Mouse (Mus musculus): Measurements from ENCODE around the gene Uqcrc1. TPM values are rescaled to one million over a fixed set of nuclear protein-coding genes. Genes with fewer than 3 reads are reported as not detected.
A peak's percentile ranks its signal among the peaks of the same experiment; 100 is the strongest.

Uqcrc1 gene
- polyA plus RNA-seq, 1 experiment from 2014 or later = 499 TPM

GRCm38 (mm10) chr9:108987704-108988350 lies 51.4 kb downstream of the Uqcrc1 start:
- H3K36me3 ChIP-seq = no peaks in the 10 kb centered on the region
- no peak overlapping the region for H3K9ac ChIP-seq
- H3K4me1 ChIP-seq = peaks cover 33% of the 10 kb centered on the region
- H3K9me3 ChIP-seq = no peaks in the 10 kb centered on the region
- no peaks in the 10 kb centered on the region for H3K27me3 ChIP-seq (replicated peaks)
- H3K4me2 ChIP-seq = peak overlapping the region; percentile 46
- H3K4me3 ChIP-seq (replicated peaks) = peak overlapping the region; percentile 23; the same call in 1 of the 2 replicates
- 20% methylated on average over 15 of the region's 15 CpGs for WGBS
- ATAC-seq (ENCODE audit: insufficient read depth, low FRiP score, low read depth) = no peak
- H3K27ac ChIP-seq = no peak overlapping the region

DNA sequence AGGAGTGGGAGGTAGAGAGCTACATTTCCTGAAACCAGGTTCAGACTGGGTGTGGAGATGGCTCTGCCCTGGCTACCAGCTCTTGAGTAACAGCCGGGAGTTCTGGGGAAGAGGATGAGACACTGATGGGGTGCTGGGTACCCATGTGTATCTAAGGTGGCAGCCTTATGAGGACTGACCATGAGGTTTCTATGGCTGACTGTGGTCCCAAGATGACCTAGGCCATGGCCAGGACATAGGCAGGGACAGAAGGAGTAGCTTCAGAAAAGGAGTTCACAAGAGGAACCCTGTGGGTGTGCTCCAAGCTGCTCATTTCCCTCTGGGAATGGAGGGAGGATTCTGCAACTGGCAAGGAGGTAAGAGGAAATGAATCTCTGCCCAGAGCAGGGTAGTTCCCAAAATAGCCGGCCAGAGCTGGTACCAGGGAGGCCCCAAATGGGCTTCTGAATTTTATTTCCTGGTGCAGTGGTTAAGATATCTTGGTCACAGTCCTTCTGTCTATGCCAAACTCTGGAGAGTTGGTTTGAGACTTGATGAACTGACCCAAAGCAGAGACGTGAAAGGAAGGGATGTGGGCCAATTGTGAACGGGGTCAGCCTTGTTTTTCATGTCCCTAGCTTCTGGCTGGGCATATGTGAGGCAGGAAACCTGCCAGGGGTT lies 53.5 kb downstream of the Uqcrc1 start:
- Histone ChIP-seq H3K36me3 (no peaks in the 10 kb centered on the region), H3K4me2 (no peak overlapping the region), H3K4me1 (peaks cover 33% of the 10 kb centered on the region), H3K9me3 (no peaks in the 10 kb centered on the region), H3K4me3 (replicated peaks) (no peak overlapping the region), H3K27ac (peak overlapping the region; percentile 92; the same call in 1 of the 2 replicates), H3K9ac (no peak overlapping the region), H3K27me3 (replicated peaks) (no peaks in the 10 kb centered on the region)
- no peak for ATAC-seq (ENCODE audit: insufficient read depth, low FRiP score, low read depth)
- WGBS = 70% methylated on average over 4 of the region's 4 CpGs

GRCm38 (mm10) chr9:108990462-108990820 lies 54.0 kb downstream of the Uqcrc1 start:
- no peaks in the 10 kb centered on the region for H3K9me3 ChIP-seq
- H3K9ac ChIP-seq = no peak overlapping the region
- no peak overlapping the region for H3K4me3 ChIP-seq (replicated peaks)
- H3K27ac ChIP-seq = peak overlapping the region; percentile 92
- H3K36me3 ChIP-seq = no peaks in the 10 kb centered on the region
- 72% methylated on average over 7 of the region's 7 CpGs for WGBS
- no peak overlapping the region for H3K4me2 ChIP-seq
- peaks cover 33% of the 10 kb centered on the region for H3K4me1 ChIP-seq
- ATAC-seq (ENCODE audit: insufficient read depth, low FRiP score, low read depth) = no peak
- H3K27me3 ChIP-seq (replicated peaks) = no peaks in the 10 kb centered on the region

GRCm38 (mm10) chr9:108991428-108992084 lies 55.1 kb downstream of the Uqcrc1 start, which contains the start of gene Pfkfb4:
Gene Pfkfb4, plus strand, starts transcription at chr9:108991778.
- WGBS = under 1% methylated on average over 31 of the region's 31 CpGs
- Histone ChIP-seq H3K4me2 (peak within 1 kb of the TSS; percentile 83), H3K9me3 (no peaks in the 10 kb centered on the region), H3K4me3 (replicated peaks) (peak within 1 kb of the TSS; percentile 45), H3K9ac (peak within 1 kb of the TSS; percentile 5; the same call in 1 of the 2 replicates), H3K27ac (peak within 1 kb of the TSS; percentile 92), H3K4me1 (peaks cover 33% of the 10 kb centered on the region), H3K27me3 (replicated peaks) (no peaks in the 10 kb centered on the region), H3K36me3 (no peaks in the 10 kb centered on the region)
- ATAC-seq (ENCODE audit: insufficient read depth, low FRiP score, low read depth) = peak; percentile 95

DNA sequence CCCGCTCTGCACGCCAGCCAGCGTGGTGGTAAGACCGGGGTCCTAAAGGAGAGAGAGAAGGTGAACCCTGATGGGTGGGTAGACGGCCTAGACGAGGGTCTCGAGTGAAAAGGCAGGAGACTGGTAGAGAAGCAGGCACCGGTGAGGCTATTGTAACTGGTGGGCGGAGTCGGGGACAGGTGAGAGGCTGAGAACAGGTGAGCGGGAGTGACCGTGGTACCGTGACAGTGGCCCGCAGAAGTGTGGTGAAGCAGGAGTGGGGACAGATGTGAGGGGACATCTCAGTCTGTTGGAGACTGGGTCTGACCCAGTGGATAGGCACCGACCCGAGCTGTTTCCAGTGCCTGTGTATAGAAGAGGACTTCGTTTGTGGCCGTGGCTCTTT lies 55.6 kb downstream of the Uqcrc1 start:
- Histone ChIP-seq H3K4me3 (replicated peaks) (peak overlapping the region; percentile 45), H3K36me3 (no peaks in the 10 kb centered on the region), H3K9me3 (no peaks in the 10 kb centered on the region), H3K4me1 (peaks cover 33% of the 10 kb centered on the region), H3K27me3 (replicated peaks) (no peaks in the 10 kb centered on the region), H3K27ac (no peak overlapping the region), H3K9ac (no peak overlapping the region), H3K4me2 (peak overlapping the region; percentile 83)
- ATAC-seq (ENCODE audit: insufficient read depth, low FRiP score, low read depth) = 0 out of 2 replicates have a peak, but pooled peaks have one; percentile 1
- WGBS = 5% methylated on average over 18 of the region's 18 CpGs

DNA sequence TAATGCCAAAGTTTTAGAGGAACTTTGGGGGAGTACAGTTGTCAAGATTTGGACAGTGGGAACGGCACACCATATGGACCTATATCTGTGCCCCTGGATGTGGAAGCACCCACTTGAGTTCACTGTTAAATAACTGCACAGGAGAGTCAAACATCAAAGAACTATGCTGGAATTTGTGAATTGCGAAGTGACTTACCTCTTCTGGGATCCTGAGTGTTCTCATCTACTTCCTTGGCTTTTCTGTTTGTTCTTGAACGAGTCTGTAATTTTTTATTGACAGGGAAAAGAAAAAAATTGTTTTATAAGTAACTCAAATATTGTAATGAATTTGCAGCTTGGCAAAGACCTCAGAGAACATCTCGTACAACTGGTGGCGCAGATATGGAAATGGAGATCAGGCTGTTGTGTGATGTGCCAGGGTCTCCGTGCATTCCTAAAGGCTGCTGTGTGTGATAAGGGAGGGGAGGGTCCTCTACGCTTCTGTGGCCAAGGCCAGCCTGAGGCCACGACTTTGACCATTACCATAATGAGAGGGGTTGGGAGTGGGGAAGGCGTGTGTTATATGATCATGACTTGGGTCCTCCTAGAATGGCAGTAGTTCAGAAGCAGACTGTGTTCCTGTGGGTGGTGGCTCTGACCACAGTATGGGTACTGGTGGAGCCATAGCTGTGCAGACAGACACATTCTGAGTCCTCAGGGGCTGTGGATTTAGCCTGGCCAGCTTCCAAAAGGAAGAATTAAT lies 56.4 kb downstream of the Uqcrc1 start:
- no peak for ATAC-seq (ENCODE audit: insufficient read depth, low FRiP score, low read depth)
- Histone ChIP-seq H3K9me3 (no peaks in the 10 kb centered on the region), H3K4me1 (peaks cover 31% of the 10 kb centered on the region), H3K9ac (no peak overlapping the region), H3K36me3 (no peaks in the 10 kb centered on the region), H3K27me3 (replicated peaks) (no peaks in the 10 kb centered on the region), H3K27ac (no peak overlapping the region), H3K4me2 (peak overlapping the region; percentile 83), H3K4me3 (replicated peaks) (0 out of 2 replicates have a peak overlapping the region, but pooled peaks have one; percentile 45)
- 73% methylated on average over 9 of the region's 9 CpGs for WGBS

GRCm38 (mm10) chr9:108996411-108996810 lies 60.0 kb downstream of the Uqcrc1 start:
- Histone ChIP-seq H3K27ac (no peak overlapping the region), H3K4me1 (peaks cover 5% of the 10 kb centered on the region; the same call in 1 of the 2 replicates), H3K4me2 (no peak overlapping the region), H3K9me3 (no peaks in the 10 kb centered on the region), H3K36me3 (no peaks in the 10 kb centered on the region), H3K4me3 (replicated peaks) (no peak overlapping the region), H3K9ac (no peak overlapping the region), H3K27me3 (replicated peaks) (no peaks in the 10 kb centered on the region)
- no peak for ATAC-seq (ENCODE audit: insufficient read depth, low FRiP score, low read depth)
- 67% methylated on average over 9 of the region's 9 CpGs for WGBS

GRCm38 (mm10) chr9:108998287-108999166 lies 62.1 kb downstream of the Uqcrc1 start:
- WGBS = 79% methylated on average over 19 of the region's 19 CpGs
- Histone ChIP-seq H3K36me3 (no peaks in the 10 kb centered on the region), H3K9me3 (no peaks in the 10 kb centered on the region), H3K27ac (no peak overlapping the region), H3K4me2 (no peak overlapping the region), H3K4me1 (no peaks in the 10 kb centered on the region), H3K4me3 (replicated peaks) (no peak overlapping the region), H3K27me3 (replicated peaks) (no peaks in the 10 kb centered on the region), H3K9ac (no peak overlapping the region)
- no peak for ATAC-seq (ENCODE audit: insufficient read depth, low FRiP score, low read depth)

- no peak overlapping the region for H3K9ac ChIP-seq
- H3K4me3 ChIP-seq (replicated peaks) = no peak overlapping the region
- ATAC-seq (ENCODE audit: insufficient read depth, low FRiP score, low read depth) = no peak
- H3K9me3 ChIP-seq = no peaks in the 10 kb centered on the region
- no peaks in the 10 kb centered on the region for H3K36me3 ChIP-seq
- H3K27ac ChIP-seq = no peak overlapping the region
- no peaks in the 10 kb centered on the region for H3K27me3 ChIP-seq (replicated peaks)
- WGBS = 71% methylated on average over 4 of the region's 4 CpGs
- no peaks in the 10 kb centered on the region for H3K4me1 ChIP-seq
- no peak overlapping the region for H3K4me2 ChIP-seq
Measured at GRCm38 (mm10) chr9:108999167-108999526, 62.7 kb downstream of the Uqcrc1 start.

Data from stomach, embryonic 15.5 days (tissue).